Mouse (Mus musculus): Measurements from ENCODE around the gene Ear10. TPM values are rescaled to one million over a fixed set of nuclear protein-coding genes. Genes with fewer than 3 reads are reported as not detected.
"Not testable (repeated sequence)": the region's sequence is repeated elsewhere in the genome, so short reads cannot be mapped to it uniquely, and the experiment has no call there.

The Ear10 gene
- polyA plus RNA-seq (2014; fragmentation: Nextera tagmentation; extraction: Ambion mirVana), result not detected in 2 replicates

GRCm38 (mm10) chr14:43923459-43923858 lies at the start of gene Ear10:
Gene Ear10 (minus strand): TSS chr14:43923559.
- not testable (repeated sequence) for H3K4me3 ChIP-seq (ENCODE audit: low read length); H3K27ac ChIP-seq (ENCODE audit: low read depth, low read length); H3K9me3 ChIP-seq (ENCODE audit: control insufficient read depth, low read length); H3K36me3 ChIP-seq (ENCODE audit: control insufficient read depth, insufficient read depth, low read length); H3K4me2 ChIP-seq (replicated peaks; ENCODE audit: low read depth, low read length); ATAC-seq (ENCODE audit: low FRiP score, low TSS enrichment); H3K4me1 ChIP-seq (ENCODE audit: control insufficient read depth, insufficient read depth, low read length); H3K9ac ChIP-seq (ENCODE audit: low read depth, low read length); H3K27me3 ChIP-seq (ENCODE audit: control insufficient read depth, insufficient read depth, low read length)
- 86% methylated on average over 3 of the region's 3 CpGs for WGBS

DNA sequence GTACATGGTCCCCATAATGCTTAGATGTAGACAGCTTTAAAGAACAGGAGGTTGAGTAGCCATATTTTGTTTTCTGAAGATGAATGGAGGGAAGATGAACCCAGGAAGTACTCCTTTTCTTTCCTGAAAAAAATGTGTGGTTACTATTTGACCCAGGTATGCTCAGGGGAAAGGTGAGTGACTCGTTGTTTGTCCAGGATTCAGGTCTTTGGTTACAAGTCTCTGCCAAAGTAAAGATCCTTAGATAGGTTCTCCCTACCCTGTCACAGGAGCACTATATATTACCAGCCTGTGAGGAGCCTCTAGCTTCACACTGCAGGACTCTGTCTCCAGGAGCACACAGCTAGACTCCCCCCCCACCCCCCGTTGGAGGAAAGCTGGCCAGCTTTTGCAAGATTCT lies 33.4 kb upstream of the Ear10 start, which contains the start of gene Ang5:
Gene Ang5, plus strand, starts transcription at position 301 of the 400 bp plus-strand sequence.
- H3K4me2 ChIP-seq (replicated peaks; ENCODE audit: low read depth, low read length); H3K9ac ChIP-seq (ENCODE audit: low read depth, low read length); H3K36me3 ChIP-seq (ENCODE audit: control insufficient read depth, insufficient read depth, low read length); H3K4me1 ChIP-seq (ENCODE audit: control insufficient read depth, insufficient read depth, low read length); ATAC-seq (ENCODE audit: low FRiP score, low TSS enrichment); H3K9me3 ChIP-seq (ENCODE audit: control insufficient read depth, low read length); H3K4me3 ChIP-seq (ENCODE audit: low read length); H3K27me3 ChIP-seq (ENCODE audit: control insufficient read depth, insufficient read depth, low read length); H3K27ac ChIP-seq (ENCODE audit: low read depth, low read length): not testable (repeated sequence)
- no CpG with 5 or more reads among the region's 2 CpGs for WGBS

- no CpG with 5 or more reads among the region's 1 CpGs for WGBS
- not testable (repeated sequence) for H3K4me2 ChIP-seq (replicated peaks; ENCODE audit: low read depth, low read length); H3K4me1 ChIP-seq (ENCODE audit: control insufficient read depth, insufficient read depth, low read length); H3K9me3 ChIP-seq (ENCODE audit: control insufficient read depth, low read length); H3K9ac ChIP-seq (ENCODE audit: low read depth, low read length); H3K4me3 ChIP-seq (ENCODE audit: low read length); H3K27me3 ChIP-seq (ENCODE audit: control insufficient read depth, insufficient read depth, low read length); H3K36me3 ChIP-seq (ENCODE audit: control insufficient read depth, insufficient read depth, low read length); H3K27ac ChIP-seq (ENCODE audit: low read depth, low read length); ATAC-seq (ENCODE audit: low FRiP score, low TSS enrichment)
Observed at GRCm38 (mm10) chr14:43955074-43955473, 31.7 kb upstream of the Ear10 start.

- 36% methylated on average over 1 of the region's 2 CpGs for WGBS
- H3K9me3 ChIP-seq (ENCODE audit: control insufficient read depth, low read length); H3K9ac ChIP-seq (ENCODE audit: low read depth, low read length); H3K27ac ChIP-seq (ENCODE audit: low read depth, low read length); ATAC-seq (ENCODE audit: low FRiP score, low TSS enrichment); H3K4me2 ChIP-seq (replicated peaks; ENCODE audit: low read depth, low read length); H3K36me3 ChIP-seq (ENCODE audit: control insufficient read depth, insufficient read depth, low read length); H3K4me1 ChIP-seq (ENCODE audit: control insufficient read depth, insufficient read depth, low read length); H3K4me3 ChIP-seq (ENCODE audit: low read length); H3K27me3 ChIP-seq (ENCODE audit: control insufficient read depth, insufficient read depth, low read length): not testable (repeated sequence)
Observed at GRCm38 (mm10) chr14:43953382-43953781, 30.0 kb upstream of the Ear10 start.

GRCm38 (mm10) chr14:43933399-43933798 lies 10.0 kb upstream of the Ear10 start:
- H3K27me3 ChIP-seq (ENCODE audit: control insufficient read depth, insufficient read depth, low read length); H3K9me3 ChIP-seq (ENCODE audit: control insufficient read depth, low read length); H3K4me3 ChIP-seq (ENCODE audit: low read length); ATAC-seq (ENCODE audit: low FRiP score, low TSS enrichment); H3K4me1 ChIP-seq (ENCODE audit: control insufficient read depth, insufficient read depth, low read length); H3K27ac ChIP-seq (ENCODE audit: low read depth, low read length); H3K36me3 ChIP-seq (ENCODE audit: control insufficient read depth, insufficient read depth, low read length); H3K4me2 ChIP-seq (replicated peaks; ENCODE audit: low read depth, low read length); H3K9ac ChIP-seq (ENCODE audit: low read depth, low read length): not testable (repeated sequence)
- WGBS, result 59% methylated on average over 5 of the region's 5 CpGs

DNA sequence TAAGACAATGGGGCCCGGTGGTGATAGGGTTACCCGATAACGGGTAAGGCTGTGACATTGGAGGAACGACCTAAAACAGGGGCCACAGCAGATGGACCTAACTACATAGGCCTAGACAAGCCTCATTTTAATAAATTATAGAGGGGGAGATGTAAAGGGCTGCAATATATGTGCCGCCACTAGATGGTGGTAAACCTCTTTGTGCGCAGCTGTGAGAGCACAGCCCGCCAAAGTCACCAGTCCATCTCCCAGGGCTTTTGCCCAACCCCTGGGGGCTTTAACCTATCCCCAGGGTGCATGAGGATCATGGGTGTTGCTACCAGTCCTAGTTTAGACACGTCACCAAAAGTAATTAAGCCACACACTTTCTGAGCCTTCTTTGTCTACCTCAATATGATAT lies 9.6 kb upstream of the Ear10 start:
- not testable (repeated sequence) for H3K9me3 ChIP-seq (ENCODE audit: control insufficient read depth, low read length); ATAC-seq (ENCODE audit: low FRiP score, low TSS enrichment); H3K27ac ChIP-seq (ENCODE audit: low read depth, low read length); H3K4me1 ChIP-seq (ENCODE audit: control insufficient read depth, insufficient read depth, low read length); H3K36me3 ChIP-seq (ENCODE audit: control insufficient read depth, insufficient read depth, low read length); H3K4me3 ChIP-seq (ENCODE audit: low read length); H3K27me3 ChIP-seq (ENCODE audit: control insufficient read depth, insufficient read depth, low read length); H3K4me2 ChIP-seq (replicated peaks; ENCODE audit: low read depth, low read length); H3K9ac ChIP-seq (ENCODE audit: low read depth, low read length)
- 15% methylated on average over 8 of the region's 8 CpGs for WGBS

DNA sequence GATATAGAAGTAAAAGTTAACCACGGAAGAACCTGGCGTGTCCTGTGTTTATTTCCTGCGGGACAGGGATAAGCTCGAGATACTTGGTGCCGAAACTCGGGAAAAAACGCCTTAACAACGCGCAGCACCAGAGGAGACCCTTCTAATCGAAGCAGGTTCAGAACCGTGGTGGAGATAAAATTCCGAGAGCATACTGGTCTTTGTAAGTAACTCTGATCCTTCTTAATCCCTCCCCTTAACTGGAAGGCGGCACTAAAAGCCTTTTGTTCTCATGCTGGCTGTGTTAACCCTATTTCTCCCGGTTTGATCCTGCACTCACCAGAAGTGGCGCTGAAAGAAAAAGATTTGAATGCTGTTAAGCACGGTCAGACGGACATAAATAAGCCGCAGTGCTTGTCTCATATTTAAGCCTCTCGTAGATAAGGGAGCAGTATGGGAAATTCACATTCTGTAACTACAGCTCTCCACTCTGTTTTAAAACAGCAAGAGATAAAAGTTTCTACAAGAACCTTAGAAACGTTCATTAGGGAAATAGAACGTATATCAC lies 2.1 kb upstream of the Ear10 start:
- not testable (repeated sequence) for H3K4me1 ChIP-seq (ENCODE audit: control insufficient read depth, insufficient read depth, low read length); H3K27me3 ChIP-seq (ENCODE audit: control insufficient read depth, insufficient read depth, low read length); H3K36me3 ChIP-seq (ENCODE audit: control insufficient read depth, insufficient read depth, low read length); H3K9me3 ChIP-seq (ENCODE audit: control insufficient read depth, low read length)
- Histone ChIP-seq H3K9ac (ENCODE audit: low read depth, low read length) (peak overlapping the region; percentile 63), H3K27ac (ENCODE audit: low read depth, low read length) (peak overlapping the region; percentile 85; the same call in 1 of the 2 replicates), H3K4me2 (replicated peaks; ENCODE audit: low read depth, low read length) (peak overlapping the region; percentile 40), H3K4me3 (ENCODE audit: low read length) (peak overlapping the region; percentile 36)
- ATAC-seq (ENCODE audit: low FRiP score, low TSS enrichment), result peak; percentile 95
- WGBS, result 2% methylated on average over 21 of the region's 21 CpGs

- H3K4me2 ChIP-seq (replicated peaks; ENCODE audit: low read depth, low read length), result peak within 1 kb of the TSS; percentile 40
- peak within 1 kb of the TSS; percentile 36 for H3K4me3 ChIP-seq (ENCODE audit: low read length)
- ATAC-seq (ENCODE audit: low FRiP score, low TSS enrichment), result peak; percentile 99
- H3K27me3 ChIP-seq (ENCODE audit: control insufficient read depth, insufficient read depth, low read length); H3K4me1 ChIP-seq (ENCODE audit: control insufficient read depth, insufficient read depth, low read length); H3K36me3 ChIP-seq (ENCODE audit: control insufficient read depth, insufficient read depth, low read length); H3K9me3 ChIP-seq (ENCODE audit: control insufficient read depth, low read length): not testable (repeated sequence)
- WGBS, result 7% methylated on average over 10 of the region's 10 CpGs
- peak within 1 kb of the TSS; percentile 85; the same call in 1 of the 2 replicates for H3K27ac ChIP-seq (ENCODE audit: low read depth, low read length)
- H3K9ac ChIP-seq (ENCODE audit: low read depth, low read length), result peak within 1 kb of the TSS; percentile 63
Observed at GRCm38 (mm10) chr14:43924688-43925403, 1.5 kb upstream of the Ear10 start, which contains the start of gene Gm8113. Gene Gm8113 (plus strand): TSS chr14:43925390.

- not testable (repeated sequence) for ATAC-seq (ENCODE audit: low FRiP score, low TSS enrichment); H3K4me3 ChIP-seq (ENCODE audit: low read length); H3K36me3 ChIP-seq (ENCODE audit: control insufficient read depth, insufficient read depth, low read length)
Observed at GRCm38 (mm10) chr14:43918214-43918613, 5.1 kb downstream of the Ear10 start.

More at GRCm38 (mm10) chr14:43918214-43918613, 5.1 kb downstream of the Ear10 start:
- H3K27me3 ChIP-seq (ENCODE audit: control insufficient read depth, insufficient read depth, low read length); H3K4me2 ChIP-seq (replicated peaks; ENCODE audit: low read depth, low read length); H3K4me1 ChIP-seq (ENCODE audit: control insufficient read depth, insufficient read depth, low read length); H3K27ac ChIP-seq (ENCODE audit: low read depth, low read length); H3K9me3 ChIP-seq (ENCODE audit: control insufficient read depth, low read length); H3K9ac ChIP-seq (ENCODE audit: low read depth, low read length): not testable (repeated sequence)

All from kidney, embryonic 14.5 days (tissue).